Mouse (Mus musculus) neural tube, embryonic 13.5 days (tissue): Measurements from ENCODE around the gene C2. TPM values are rescaled to one million over a fixed set of nuclear protein-coding genes. Genes with fewer than 3 reads are reported as not detected.

Experiments
- ATAC-seq: fragments of 200-750 bp; cut with Nextera tagmentation; 2 replicates; pipeline ENCODE4 v1.8.0; 2017; ENCODE audit warnings: low read depth, mild to moderate bottlenecking, moderate TSS enrichment, moderate library complexity
- H3K27ac ChIP-seq: fragments of 300-500 bp; sonication (generic); replicated peaks from 2 replicates; pipeline ENCODE4 v1.5.1; 2015; ENCODE audit warnings: moderate library complexity, mild to moderate bottlenecking, inconsistent platforms
- H3K27me3 ChIP-seq: fragments of 300-500 bp; sonication (generic); 2 replicates; pipeline ENCODE4 v1.6.1; 2015; ENCODE audit warnings: mild to moderate bottlenecking, inconsistent platforms
- H3K36me3 ChIP-seq: fragments of 300-500 bp; sonication (generic); 2 replicates; pipeline ENCODE4 v1.6.1; 2015; ENCODE audit warnings: mild to moderate bottlenecking, inconsistent platforms
- H3K4me1 ChIP-seq: fragments of 300-500 bp; sonication (generic); replicated peaks from 2 replicates; pipeline ENCODE4 v1.6.1; 2015; ENCODE audit warnings: inconsistent platforms
- H3K4me2 ChIP-seq: fragments of 300-500 bp; sonication (generic); 2 replicates; pipeline ENCODE4 v1.6.1; 2015; ENCODE audit warnings: inconsistent platforms, mild to moderate bottlenecking, moderate library complexity
- H3K4me3 ChIP-seq: fragments of 300-500 bp; sonication (generic); 2 replicates; pipeline ENCODE4 v1.5.1; 2015; ENCODE audit warnings: mild to moderate bottlenecking, inconsistent platforms
- H3K9ac ChIP-seq: fragments of 300-500 bp; sonication (generic); 2 replicates; pipeline ENCODE4 v1.6.1; 2015; ENCODE audit warnings: moderate library complexity, mild to moderate bottlenecking, inconsistent platforms
- H3K9me3 ChIP-seq: fragments of 300-500 bp; sonication (generic); 2 replicates; pipeline ENCODE4 v1.6.1; 2016; ENCODE audit warnings: inconsistent platforms
- WGBS: fragments of 180-500 bp; shearing (Covaris S2); methylation state at CpG from one replicate; pipeline ENCODE4 v1.1.7; 2015; 5-methylcytosine and 5-hydroxymethylcytosine counted together
- polyA plus RNA-seq: library from polyadenylated mRNA; unstranded; fragments of >200 nt; fragmentation: Nextera tagmentation; extraction: Ambion mirVana; gene quantifications from 2 replicates; pipeline ENCODE4 v1.2.1, GENCODE M21; 2015

Gene C2
- 0.99 and 2.1 TPM in 2 replicates for polyA plus RNA-seq

GRCm38 (mm10) chr17:34898160-34898586, at the start of gene C2, which contains the start of gene Ehmt2:
Gene C2 (minus strand): TSS chr17:34898265.
Gene Ehmt2 (plus strand): TSS chr17:34898469.
- peaks cover 31% of the 10 kb centered on the region for H3K36me3 ChIP-seq
- peak within 1 kb of the TSS; percentile 98 for H3K27ac ChIP-seq
- H3K9me3 ChIP-seq = no peaks in the 10 kb centered on the region
- H3K27me3 ChIP-seq = no peaks in the 10 kb centered on the region
- WGBS = under 1% methylated on average over 24 of the region's 44 CpGs
- peak within 1 kb of the TSS; percentile 94 for H3K4me2 ChIP-seq
- peak within 1 kb of the TSS; percentile 93 for H3K4me3 ChIP-seq
- ATAC-seq = peak; percentile 5
- H3K4me1 ChIP-seq = peaks cover 54% of the 10 kb centered on the region
- peak within 1 kb of the TSS; percentile 96 for H3K9ac ChIP-seq

- WGBS = 27% methylated on average over 8 of the region's 8 CpGs
- no peak for ATAC-seq
- peaks cover 30% of the 10 kb centered on the region for H3K36me3 ChIP-seq
These were observed 49.5 kb upstream of the C2 start for GRCm38 (mm10) chr17:34947606-34948005.

GRCm38 (mm10) chr17:34946486-34947140, 48.5 kb upstream of the C2 start:
- H3K27me3 ChIP-seq = no peaks in the 10 kb centered on the region
- peaks cover 30% of the 10 kb centered on the region for H3K36me3 ChIP-seq
- WGBS = 89% methylated on average over 5 of the region's 5 CpGs
- no peak for ATAC-seq
- H3K27ac ChIP-seq = no peak overlapping the region
- no peak overlapping the region for H3K4me2 ChIP-seq
- H3K9me3 ChIP-seq = no peaks in the 10 kb centered on the region
- peaks cover 23% of the 10 kb centered on the region for H3K4me1 ChIP-seq
- no peak overlapping the region for H3K4me3 ChIP-seq
- H3K9ac ChIP-seq = no peak overlapping the region

More at GRCm38 (mm10) chr17:34947606-34948005, 49.5 kb upstream of the C2 start:
- Histone ChIP-seq H3K27me3 (no peaks in the 10 kb centered on the region), H3K27ac (no peak overlapping the region), H3K9me3 (no peaks in the 10 kb centered on the region), H3K4me1 (peaks cover 20% of the 10 kb centered on the region), H3K9ac (no peak overlapping the region), H3K4me2 (no peak overlapping the region), H3K4me3 (no peak overlapping the region)

- no peak overlapping the region for H3K4me3 ChIP-seq
- no peak for ATAC-seq
- peaks cover 7% of the 10 kb centered on the region for H3K4me1 ChIP-seq
- no peak overlapping the region for H3K9ac ChIP-seq
- no peaks in the 10 kb centered on the region for H3K9me3 ChIP-seq
- no peaks in the 10 kb centered on the region for H3K27me3 ChIP-seq
- H3K27ac ChIP-seq = no peak overlapping the region
- H3K36me3 ChIP-seq = peaks cover 13% of the 10 kb centered on the region
- H3K4me2 ChIP-seq = no peak overlapping the region
These were observed 46.3 kb upstream of the C2 start for GRCm38 (mm10) chr17:34944362-34944761.

GRCm38 (mm10) chr17:34943128-34943815, 45.2 kb upstream of the C2 start:
- WGBS = 77% methylated on average over 4 of the region's 4 CpGs
- peaks cover 4% of the 10 kb centered on the region; the same call in 1 of the 2 replicates for H3K36me3 ChIP-seq
- ATAC-seq = no peak

GRCm38 (mm10) chr17:34941344-34942041, 43.4 kb upstream of the C2 start:
- no peaks in the 10 kb centered on the region for H3K9me3 ChIP-seq
- H3K27ac ChIP-seq = 0 out of 2 replicates have a peak overlapping the region, but pooled peaks have one; percentile 23
- WGBS = 5% methylated on average over 15 of the region's 15 CpGs
- H3K9ac ChIP-seq = peak overlapping the region; percentile 63
- H3K4me2 ChIP-seq = peak overlapping the region; percentile 51
- peaks cover 7% of the 10 kb centered on the region for H3K4me1 ChIP-seq
- H3K36me3 ChIP-seq = no peaks in the 10 kb centered on the region
- no peaks in the 10 kb centered on the region for H3K27me3 ChIP-seq
- peak overlapping the region; percentile 27 for H3K4me3 ChIP-seq
- no peak for ATAC-seq

More at GRCm38 (mm10) chr17:34943128-34943815, 45.2 kb upstream of the C2 start:
- H3K4me1 ChIP-seq = peaks cover 7% of the 10 kb centered on the region
- no peaks in the 10 kb centered on the region for H3K9me3 ChIP-seq
- H3K9ac ChIP-seq = no peak overlapping the region
- H3K27me3 ChIP-seq = no peaks in the 10 kb centered on the region
- H3K4me2 ChIP-seq = no peak overlapping the region
- H3K4me3 ChIP-seq = no peak overlapping the region
- no peak overlapping the region for H3K27ac ChIP-seq

GRCm38 (mm10) chr17:34937960-34938505, 40.0 kb upstream of the C2 start:
- Histone ChIP-seq H3K36me3 (peaks cover 20% of the 10 kb centered on the region), H3K27me3 (no peaks in the 10 kb centered on the region), H3K4me2 (no peak overlapping the region), H3K9ac (no peak overlapping the region), H3K4me1 (peaks cover 7% of the 10 kb centered on the region), H3K27ac (no peak overlapping the region), H3K9me3 (no peaks in the 10 kb centered on the region), H3K4me3 (no peak overlapping the region)
- 82% methylated on average over 6 of the region's 6 CpGs for WGBS
- no peak for ATAC-seq

GRCm38 (mm10) chr17:34934830-34935229, 36.8 kb upstream of the C2 start:
- no peaks in the 10 kb centered on the region for H3K9me3 ChIP-seq
- H3K4me1 ChIP-seq = peaks cover 12% of the 10 kb centered on the region
- peaks cover 20% of the 10 kb centered on the region for H3K36me3 ChIP-seq
- ATAC-seq = no peak
- no peak overlapping the region for H3K9ac ChIP-seq
- H3K4me2 ChIP-seq = no peak overlapping the region
- no peaks in the 10 kb centered on the region for H3K27me3 ChIP-seq
- H3K27ac ChIP-seq = no peak overlapping the region
- no peak overlapping the region for H3K4me3 ChIP-seq
- 57% methylated on average over 8 of the region's 8 CpGs for WGBS

- Histone ChIP-seq H3K27me3 (no peaks in the 10 kb centered on the region), H3K27ac (no peak overlapping the region), H3K36me3 (peaks cover 20% of the 10 kb centered on the region), H3K4me3 (no peak overlapping the region), H3K4me1 (peaks cover 12% of the 10 kb centered on the region), H3K9me3 (no peaks in the 10 kb centered on the region), H3K9ac (no peak overlapping the region), H3K4me2 (no peak overlapping the region)
- no peak for ATAC-seq
- 78% methylated on average over 24 of the region's 24 CpGs for WGBS
These were observed 36.0 kb upstream of the C2 start for GRCm38 (mm10) chr17:34934031-34934430.

- peak overlapping the region; percentile 84 for H3K9ac ChIP-seq
- H3K36me3 ChIP-seq = peaks cover 20% of the 10 kb centered on the region
- peak overlapping the region; percentile 68 for H3K4me3 ChIP-seq
- peaks cover 12% of the 10 kb centered on the region for H3K4me1 ChIP-seq
- peak overlapping the region; percentile 92 for H3K4me2 ChIP-seq
- H3K9me3 ChIP-seq = no peaks in the 10 kb centered on the region
- no peaks in the 10 kb centered on the region for H3K27me3 ChIP-seq
- ATAC-seq = no peak
- 90% methylated on average over 8 of the region's 8 CpGs for WGBS
- no peak overlapping the region for H3K27ac ChIP-seq
These were observed 34.2 kb upstream of the C2 start for GRCm38 (mm10) chr17:34932287-34932686.

- Histone ChIP-seq H3K4me1 (peaks cover 12% of the 10 kb centered on the region), H3K4me2 (peak overlapping the region; percentile 92), H3K4me3 (peak overlapping the region; percentile 68), H3K9me3 (no peaks in the 10 kb centered on the region), H3K9ac (peak overlapping the region; percentile 84), H3K36me3 (peaks cover 20% of the 10 kb centered on the region), H3K27ac (peak overlapping the region; percentile 71), H3K27me3 (no peaks in the 10 kb centered on the region)
- ATAC-seq = peak; percentile 60; the same call in 1 of the 2 replicates
- 7% methylated on average over 14 of the region's 14 CpGs for WGBS
These were observed 33.7 kb upstream of the C2 start for GRCm38 (mm10) chr17:34931735-34932098.
